Mouse (Mus musculus): ENCODE results near the gene Syne1.

DNA sequence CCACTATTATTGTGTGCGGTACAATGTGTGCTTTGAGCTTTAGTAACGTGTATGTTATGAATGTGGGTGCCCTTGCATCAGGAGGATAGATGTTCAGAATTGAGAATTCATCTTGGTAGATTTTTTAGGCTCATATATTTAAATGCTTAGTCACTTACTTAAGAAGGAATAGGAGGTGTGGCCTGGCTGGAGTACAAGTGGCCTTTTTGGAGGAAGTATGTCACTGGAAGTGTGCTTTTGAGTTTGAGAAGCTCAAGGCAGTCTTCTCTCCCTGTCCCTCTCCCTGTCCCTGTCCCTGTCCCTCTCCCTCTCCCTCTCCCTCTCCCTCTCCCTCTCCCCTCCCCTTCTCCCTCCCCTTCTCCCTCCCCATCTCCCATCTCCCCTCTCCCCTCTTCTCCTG lies 39.8 kb upstream of the Syne1 start:
- TF ChIP-seq MYOG (IDR thresholded peaks at IDR 0.05; ENCODE audit: control insufficient read depth in 1 of 3, insufficient read depth in 1 of 3, insufficient read length in 2 of 3, low read depth in 2 of 3) (no peak), POLR2A (IDR thresholded peaks at IDR 0.05; ENCODE audit: insufficient read length, low read depth) (no peak), MAX (IDR thresholded peaks at IDR 0.05; ENCODE audit: low read depth) (no peak)

Measured in myocyte (in vitro differentiated cells).